Mouse (Mus musculus): ENCODE data around the gene Reps2.

DNA sequence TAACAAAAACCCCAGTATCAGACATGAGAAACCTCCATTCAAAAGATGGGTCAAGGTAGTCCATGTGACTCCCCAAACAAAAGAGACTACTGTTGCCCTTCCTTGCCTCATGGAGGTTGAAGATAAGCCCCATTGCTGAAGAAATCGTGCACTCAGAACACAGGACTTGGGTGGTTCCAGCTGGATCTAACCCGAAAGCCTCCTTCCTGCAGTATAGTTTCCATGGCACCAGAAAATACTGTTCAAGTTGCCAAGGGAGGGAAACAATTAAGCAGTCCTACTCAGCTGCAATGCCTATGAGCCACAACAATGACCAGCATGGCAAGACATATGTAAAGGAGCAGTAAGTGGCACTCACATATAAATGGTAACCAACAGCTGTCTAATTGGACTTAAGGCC lies 36.1 kb upstream of the Reps2 start:
- TF ChIP-seq CTCF (IDR thresholded peaks at IDR 0.05; ENCODE audit: low read depth) (no peak), EP300 (IDR thresholded peaks at IDR 0.05; ENCODE audit: low read depth) (peak; percentile 68)
